Mouse (Mus musculus) kidney, adult 10 weeks (tissue): ENCODE measurements around the gene Xrcc3. TPM values are rescaled to one million over a fixed set of nuclear protein-coding genes. Genes with fewer than 3 reads are reported as not detected.

Experiments used
- polyA plus RNA-seq: library from polyadenylated mRNA; stranded (reverse); fragments of 350-450 nt; fragmentation: Illumina TruSeq; extraction: RNeasy Lipid Tissue Mini Kit (QIAGEN cat#74804); gene quantifications from one replicate; pipeline ENCODE4 v1.2.3, GENCODE M21; 2014; ENCODE audit warnings: low read depth, low replicate concordance

Xrcc3 gene
- polyA plus RNA-seq = not detected

DNA sequence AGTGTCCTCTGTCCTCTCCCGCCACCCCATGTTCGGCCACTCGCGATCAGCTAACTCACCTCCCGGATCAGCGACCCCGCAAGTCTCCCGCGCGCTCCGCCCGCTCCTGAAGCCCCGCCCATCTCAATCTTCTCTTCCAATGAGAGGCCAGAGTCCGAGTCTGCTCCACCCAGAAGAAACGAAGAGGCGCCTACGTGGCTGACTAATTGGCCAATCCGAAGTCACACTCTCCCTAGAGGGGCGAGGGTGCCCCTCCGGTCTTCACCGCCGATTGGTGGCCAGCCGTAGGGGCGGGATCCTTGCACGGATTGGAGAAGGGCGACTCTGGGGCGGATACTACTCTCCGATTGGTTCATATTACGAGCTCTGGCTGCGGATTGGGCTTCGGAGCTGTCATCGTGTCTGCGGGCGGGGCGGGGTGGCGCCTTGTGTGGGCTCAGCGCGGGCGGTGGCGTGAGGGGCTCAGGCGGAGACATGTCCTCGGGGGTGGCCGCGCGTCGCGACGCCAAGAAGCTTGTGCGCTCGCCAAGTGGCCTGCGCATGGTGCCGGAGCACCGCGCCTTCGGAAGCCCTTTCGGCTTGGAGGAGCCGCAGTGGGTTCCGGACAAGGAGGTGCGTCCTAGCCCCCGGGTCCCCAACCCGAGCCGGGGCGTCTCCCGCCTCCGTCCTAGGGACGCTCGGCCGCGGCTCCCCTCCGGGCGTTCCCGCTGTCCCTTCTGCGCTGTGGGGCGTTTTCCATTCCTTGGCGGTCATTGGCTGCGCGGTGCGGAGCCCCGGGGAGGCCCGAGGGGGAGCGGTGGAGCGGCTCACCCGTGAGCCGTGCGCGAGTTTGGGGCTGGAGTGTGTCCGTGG is at the start of gene Xrcc3, which contains the start of gene Zfyve21:
Gene Xrcc3 (minus strand): TSS at position 108 of the 852 bp plus-strand sequence.
Gene Zfyve21 (plus strand): TSS at position 405 of the 852 bp plus-strand sequence.

DNA sequence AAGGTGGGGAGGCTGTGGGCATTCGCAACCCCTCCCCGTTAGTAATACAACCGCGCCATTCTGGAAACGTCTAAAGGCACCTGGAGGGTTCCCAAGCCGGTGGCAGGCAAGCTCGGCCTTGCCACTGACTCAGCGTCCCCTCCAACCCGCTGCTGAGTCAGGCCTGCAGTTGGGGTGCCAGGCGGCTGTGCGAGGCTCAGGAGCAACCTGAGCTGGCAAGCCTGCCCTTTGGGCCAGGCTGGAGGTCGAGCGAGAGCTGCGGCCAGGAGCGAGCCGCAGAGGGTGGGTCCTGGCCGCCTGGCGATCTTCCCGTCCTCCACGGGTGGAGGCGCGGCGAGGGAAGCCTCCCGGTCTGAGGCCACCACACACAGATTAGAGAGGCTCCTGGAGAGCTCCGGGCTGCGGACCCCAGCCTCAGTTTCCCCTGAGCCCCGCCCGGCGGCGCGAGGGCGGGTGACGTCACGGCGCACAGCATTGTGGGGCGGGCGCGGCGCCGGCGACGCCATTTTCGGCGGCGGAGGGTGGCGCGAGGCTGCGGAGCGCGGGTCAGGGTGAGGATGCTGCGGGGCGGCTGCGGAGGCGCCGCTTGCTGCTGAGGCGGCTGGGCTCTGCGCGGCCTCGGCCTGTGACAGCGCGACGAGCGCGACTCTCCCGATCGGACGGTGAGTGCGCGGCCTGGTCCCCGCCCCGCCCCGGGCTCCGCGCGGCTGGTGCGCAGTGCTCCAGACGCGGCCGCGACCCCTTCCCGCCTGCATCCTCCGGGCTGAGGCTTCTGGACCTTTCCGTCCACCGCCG is 55.1 kb downstream of the Xrcc3 start, which contains the start of gene Klc1:
Gene Klc1 (plus strand): TSS at position 469 of the 795 bp plus-strand sequence.

Other genes starting within 250 kb of the Xrcc3 start
- 228 TPM for gene Mark3, start 239.3 kb downstream of the Xrcc3 start, polyA plus RNA-seq
- gene Ckb, start 141.5 kb downstream of the Xrcc3 start, polyA plus RNA-seq = 1.2 TPM
- 0.28 TPM for gene Trmt61a, start 135.8 kb downstream of the Xrcc3 start, polyA plus RNA-seq
- gene Bag5, start 100.6 kb downstream of the Xrcc3 start, polyA plus RNA-seq = 17.7 TPM
- 34.8 TPM for gene Apopt1, start 100.6 kb downstream of the Xrcc3 start, polyA plus RNA-seq
- 2.7 TPM for gene Klc1, start 55.0 kb downstream of the Xrcc3 start, polyA plus RNA-seq
- gene Zfyve21, start 297 bp upstream of the Xrcc3 start, polyA plus RNA-seq = 22.7 TPM
- gene Ppp1r13b, start 94.2 kb upstream of the Xrcc3 start, polyA plus RNA-seq = 3.0 TPM
- 1,899 TPM for gene Atp5mpl, start 153.1 kb upstream of the Xrcc3 start, polyA plus RNA-seq
- gene Tdrd9, start 157.7 kb upstream of the Xrcc3 start, polyA plus RNA-seq = not detected
- gene Rd3l, start 167.4 kb upstream of the Xrcc3 start, polyA plus RNA-seq = not detected